Mouse (Mus musculus): ENCODE data around the gene Chst5.
"Not testable (repeated sequence)": the region's sequence is repeated elsewhere in the genome, so short reads cannot be mapped to it uniquely, and the experiment has no call there.

The Chst5 gene

DNA sequence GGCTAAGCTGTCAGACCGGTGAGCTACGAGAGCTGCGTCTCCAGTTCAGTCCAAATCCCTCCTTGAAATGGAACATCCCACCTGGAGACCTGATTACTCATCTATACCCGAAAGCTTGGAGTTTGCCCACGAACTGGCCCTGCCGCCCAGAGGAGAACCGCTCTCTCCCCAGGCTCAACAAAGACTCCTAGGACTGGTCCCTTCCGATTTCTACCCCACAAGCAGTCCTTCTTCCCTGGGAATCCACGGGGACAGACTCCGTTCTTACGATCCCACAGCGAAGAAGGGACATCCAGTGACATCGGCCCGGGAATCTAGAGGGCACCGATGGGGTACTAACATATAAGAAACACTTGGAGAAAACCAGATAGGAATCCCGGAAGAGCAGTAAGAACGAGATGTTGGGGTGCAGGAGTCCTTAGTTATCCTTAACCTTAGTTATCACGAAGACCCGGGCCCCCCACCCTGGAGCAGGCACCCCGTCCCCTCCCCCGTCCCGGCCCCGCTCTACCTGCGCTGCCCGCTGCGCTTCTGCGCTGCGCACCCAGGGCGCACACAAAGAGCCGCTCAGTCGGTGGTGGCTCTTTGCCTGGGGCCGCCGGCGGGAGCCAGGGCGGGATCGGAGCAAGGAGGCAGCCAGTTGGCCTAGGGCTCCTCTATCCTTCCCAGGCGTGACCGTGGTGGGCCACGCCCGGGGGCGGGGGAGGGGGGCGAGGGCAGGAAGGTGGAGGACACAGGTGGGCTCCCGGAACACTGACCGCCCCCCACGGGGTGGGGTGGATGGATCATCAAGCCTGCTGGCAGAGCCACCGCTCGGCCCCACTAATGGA, at the start of gene Chst5:
TSS of gene Chst5 (minus strand) at position 827 of the 830 bp plus-strand sequence.
- DNase-seq (ENCODE audit: low spot score) = no peak

DNA sequence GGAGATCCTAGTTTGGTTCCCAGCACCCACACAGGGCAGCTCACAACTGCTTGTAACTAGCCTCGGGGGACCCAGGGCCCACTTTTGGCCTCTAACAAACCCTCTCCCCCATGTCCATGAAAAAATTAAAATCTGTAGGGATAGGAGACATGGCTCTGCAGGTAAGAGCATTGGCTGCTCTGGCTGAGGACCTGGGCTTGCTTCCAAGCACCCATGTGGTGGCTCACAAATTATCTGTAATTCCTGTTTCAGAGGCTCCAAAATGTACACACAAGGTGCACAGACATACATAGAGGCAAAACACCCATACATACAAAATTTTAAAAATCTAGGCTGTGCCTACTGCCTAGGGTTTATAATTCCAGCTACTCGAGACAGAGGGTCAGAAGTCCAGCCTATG, 47.0 kb upstream of the Chst5 start:
- DNase-seq (ENCODE audit: low spot score) = no peak

- DNase-seq (ENCODE audit: low spot score) = no peak
Measured at GRCm38 (mm10) chr8:111955879-111956278, 45.6 kb upstream of the Chst5 start.

- DNase-seq (ENCODE audit: low spot score) = no peak
Measured at GRCm38 (mm10) chr8:111954844-111955594, 44.8 kb upstream of the Chst5 start.

DNA sequence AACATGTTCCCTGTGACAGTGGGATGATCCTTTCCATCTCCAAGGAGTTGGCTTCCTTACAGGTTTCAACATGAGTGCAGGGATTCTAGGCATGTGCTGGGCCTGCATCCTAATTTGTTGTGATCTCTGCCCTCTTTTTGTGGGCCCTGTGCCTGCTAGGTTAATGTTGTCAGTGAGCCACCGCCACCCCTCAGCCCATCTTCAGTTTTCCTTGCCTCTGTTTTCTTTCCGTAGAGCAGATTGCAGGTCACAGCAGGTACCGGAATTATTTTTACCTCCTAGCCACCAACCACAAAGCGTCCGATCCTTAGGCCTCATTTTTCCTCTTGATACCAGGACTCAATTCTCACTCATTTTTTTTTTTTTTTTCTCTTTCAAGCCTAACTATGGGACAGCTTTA, 41.7 kb upstream of the Chst5 start:
- no peak for DNase-seq (ENCODE audit: low spot score)

DNA sequence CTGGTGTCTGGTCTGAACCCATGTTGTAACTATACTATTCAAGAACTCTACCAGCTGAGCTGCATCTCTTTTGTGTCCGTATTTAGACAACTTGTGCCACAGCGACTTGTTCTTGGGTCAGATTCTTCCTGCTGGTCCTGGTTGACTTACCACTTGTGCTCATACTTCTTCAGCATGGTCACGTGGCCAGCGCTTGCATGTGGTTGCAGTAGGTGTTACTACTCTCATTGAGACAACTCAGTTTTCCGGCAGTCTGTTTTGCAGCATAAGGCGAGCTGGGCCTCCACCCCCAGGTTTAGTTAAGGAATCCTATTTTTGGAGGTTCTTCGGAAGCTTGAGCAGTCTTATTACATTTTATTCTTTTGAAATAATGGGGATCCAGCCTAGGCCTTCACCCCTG, 41.1 kb upstream of the Chst5 start:
- no peak for DNase-seq (ENCODE audit: low spot score)

DNA sequence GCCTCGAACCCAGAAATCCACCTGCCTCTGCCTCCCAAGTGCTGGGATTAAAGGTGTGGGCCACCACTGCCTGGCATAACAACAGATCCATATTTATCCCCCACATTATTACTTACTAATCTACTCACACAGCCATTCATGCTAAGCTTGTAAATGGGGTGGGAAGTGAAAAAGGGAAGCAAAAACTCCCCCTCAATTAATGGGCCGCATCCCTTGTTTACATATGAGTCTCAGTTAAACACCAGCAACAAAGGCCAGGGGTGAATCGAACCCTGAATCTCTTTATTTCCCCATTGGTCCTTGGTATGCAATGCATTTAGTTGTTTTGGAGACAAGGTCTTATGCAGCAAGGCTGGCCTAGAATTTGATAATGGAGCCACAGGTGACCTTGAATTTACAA, 40.6 kb upstream of the Chst5 start:
- no peak for DNase-seq (ENCODE audit: low spot score)

DNA sequence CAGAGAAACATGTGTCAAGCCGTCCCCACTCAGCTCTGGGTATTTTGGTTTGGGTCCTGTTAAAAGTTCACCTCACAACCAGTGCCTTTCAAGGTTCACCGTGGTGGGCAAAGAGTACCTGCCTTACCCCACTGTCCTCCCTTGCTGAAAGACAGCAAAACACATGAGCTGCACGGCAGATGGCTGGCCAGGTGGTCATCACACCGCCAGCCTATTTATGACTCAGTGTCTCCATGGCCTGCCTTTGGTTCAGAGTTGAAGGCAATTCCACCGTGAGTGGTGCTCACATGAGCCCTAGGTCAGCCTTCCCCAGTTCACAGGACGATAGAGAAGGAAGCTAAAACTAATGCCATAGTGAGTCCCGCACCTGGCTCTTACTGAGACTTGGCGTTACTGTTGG, 37.7 kb upstream of the Chst5 start:
- no peak for DNase-seq (ENCODE audit: low spot score)

DNA sequence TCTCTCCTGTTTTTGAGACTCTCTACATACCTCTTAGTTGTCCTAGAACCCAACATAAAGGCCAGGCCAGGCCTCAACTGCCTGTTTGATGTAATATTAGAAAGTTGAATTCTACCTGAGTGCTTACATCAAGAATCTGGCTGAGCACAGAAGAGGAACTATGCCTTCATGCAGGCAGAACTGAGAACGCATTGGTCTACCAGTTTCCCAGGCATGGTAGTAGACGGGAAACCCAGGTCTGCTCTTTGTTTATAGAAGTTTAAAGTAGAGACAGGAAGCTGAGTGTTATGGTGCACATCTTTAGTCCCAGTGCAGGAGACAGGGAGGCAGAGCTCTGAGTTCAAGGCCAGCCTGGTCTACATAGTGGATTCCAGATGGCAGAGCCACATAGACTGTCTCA, 36.9 kb upstream of the Chst5 start:
- no peak for DNase-seq (ENCODE audit: low spot score)

GRCm38 (mm10) chr8:111943544-111943943, 33.3 kb upstream of the Chst5 start:
- no peak for DNase-seq (ENCODE audit: low spot score)

DNA sequence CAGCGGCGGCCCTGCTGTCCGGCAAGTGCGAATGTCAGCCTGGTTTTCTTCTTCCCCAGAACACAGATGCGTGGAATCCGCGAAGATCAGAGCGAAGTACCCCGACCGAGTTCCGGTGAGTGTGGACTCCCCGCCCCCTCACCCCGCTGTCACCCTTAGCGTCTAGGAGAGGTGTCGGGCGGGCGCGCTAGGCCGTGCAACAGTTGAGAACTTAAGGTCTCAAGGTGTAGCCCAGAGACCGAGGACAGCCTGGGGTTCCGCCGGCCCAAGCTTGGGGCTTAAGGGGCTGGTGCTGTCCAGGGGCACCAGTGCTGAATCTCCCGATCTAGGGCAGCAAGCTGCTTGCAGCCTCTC, 30.8 kb upstream of the Chst5 start:
- peak; percentile 48 for DNase-seq (ENCODE audit: low spot score)

DNA sequence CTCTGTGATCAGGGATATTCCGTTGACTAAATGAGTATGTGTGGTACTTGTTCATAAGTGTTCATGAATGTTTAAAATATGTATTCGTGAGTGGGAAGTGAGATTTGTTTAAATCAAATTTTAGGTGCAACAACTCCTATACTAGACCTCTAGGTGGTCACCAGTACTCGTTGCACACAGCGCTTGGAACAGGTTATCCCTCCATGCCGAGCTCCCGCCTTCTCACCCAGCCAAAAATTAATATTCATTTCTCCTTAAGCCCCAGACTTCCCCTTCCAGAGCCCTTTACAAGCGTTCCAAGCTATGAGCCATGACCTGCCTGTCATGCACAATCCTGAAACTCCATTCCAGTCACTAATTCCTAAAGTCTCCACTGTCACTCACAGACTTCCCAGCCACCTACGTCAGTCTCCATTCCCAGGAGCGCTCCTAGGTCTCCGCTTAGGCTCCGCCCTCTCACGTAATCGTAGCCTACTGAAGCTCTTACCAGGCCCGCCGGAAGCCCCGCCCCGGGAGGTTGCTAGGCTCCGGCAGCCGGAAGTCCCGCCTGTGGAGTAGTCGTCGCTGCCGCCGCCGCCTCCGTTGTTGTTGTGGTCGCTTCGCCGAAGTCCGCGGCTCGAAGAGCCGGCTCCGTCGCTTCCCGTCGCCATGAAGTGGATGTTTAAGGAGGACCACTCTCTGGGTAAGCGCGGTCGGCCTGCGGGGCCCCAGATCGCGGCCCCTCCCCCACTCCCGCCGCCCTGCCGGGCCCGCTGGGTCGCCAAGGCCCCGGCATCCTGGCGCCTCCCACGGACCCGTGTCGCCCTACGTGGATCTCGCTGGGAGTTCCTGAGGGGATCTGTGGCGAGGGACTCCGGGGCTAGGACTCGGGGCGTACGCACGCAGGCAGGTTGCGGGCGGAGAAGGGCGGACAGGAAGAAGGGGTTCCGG, 30.2 kb upstream of the Chst5 start, which contains the start of gene Gabarapl2:
TSS of gene Gabarapl2 (plus strand) at position 533 of the 930 bp plus-strand sequence.
- DNase-seq (ENCODE audit: low spot score) = peak; percentile 93

GRCm38 (mm10) chr8:111939516-111940142, 29.4 kb upstream of the Chst5 start:
- peak; percentile 70 for DNase-seq (ENCODE audit: low spot score)

- not testable (repeated sequence) for DNase-seq (ENCODE audit: low spot score)
Measured at GRCm38 (mm10) chr8:111938076-111938985, 28.1 kb upstream of the Chst5 start.

DNA sequence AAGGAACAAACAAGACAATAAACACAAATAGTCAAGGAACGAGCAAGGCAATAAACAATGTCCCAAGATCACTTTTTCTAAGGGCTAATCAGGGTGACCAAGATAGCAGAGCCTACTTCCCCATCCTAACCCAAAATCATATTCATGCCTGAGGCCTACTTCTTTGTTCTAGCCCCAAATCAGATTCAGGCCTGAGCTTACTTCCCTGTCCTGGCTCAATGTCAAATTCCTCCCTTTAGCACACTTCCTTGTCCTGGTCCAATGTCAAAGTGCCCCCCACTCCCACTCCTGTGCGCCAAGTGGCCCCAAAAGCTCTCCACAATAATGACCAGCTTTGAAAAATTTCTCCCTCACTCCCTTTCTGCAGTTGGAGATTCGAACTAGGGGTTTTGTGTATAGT, 26.9 kb upstream of the Chst5 start:
- DNase-seq (ENCODE audit: low spot score) = no peak

- no peak for DNase-seq (ENCODE audit: low spot score)
Measured at GRCm38 (mm10) chr8:111934201-111934600, 24.0 kb upstream of the Chst5 start.

DNA sequence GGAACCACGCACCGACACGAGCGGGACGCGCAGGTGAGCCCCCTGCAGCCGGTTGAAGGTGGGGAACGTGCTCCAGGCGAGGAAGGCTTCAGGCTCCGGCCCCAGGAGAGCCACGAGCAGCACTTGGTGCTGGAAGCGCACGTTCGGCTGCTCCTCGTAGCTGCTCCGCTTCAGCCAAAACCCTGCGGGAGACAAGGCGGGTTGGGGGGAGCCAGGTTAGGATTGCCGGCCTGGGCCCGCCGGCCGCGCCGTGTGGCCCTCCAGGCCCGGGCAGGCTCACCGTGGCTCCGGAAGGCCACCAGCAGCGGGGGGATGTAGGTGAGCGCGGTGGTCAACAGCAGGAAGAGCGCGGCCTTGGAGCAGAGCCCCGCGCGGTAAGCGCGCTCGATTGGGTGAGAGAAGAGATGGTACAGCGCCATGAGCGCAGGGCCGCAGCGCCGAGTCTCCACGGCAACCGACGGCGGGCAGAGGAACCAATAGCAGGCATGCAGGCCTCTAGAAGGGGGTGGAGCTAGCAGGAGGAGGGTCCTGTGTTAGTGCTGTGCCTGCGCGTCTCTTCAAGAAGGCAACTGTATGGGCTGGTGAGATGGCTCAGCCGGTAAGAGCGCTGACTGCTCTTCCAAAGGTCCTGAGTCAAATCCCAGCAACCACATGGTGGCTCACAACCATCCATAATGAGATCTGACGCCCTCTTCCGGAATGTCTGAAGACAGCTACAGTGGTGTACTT, 23.3 kb upstream of the Chst5 start, which contains the start of gene Tmem231:
TSS of gene Tmem231 (minus strand) at position 534 of the 729 bp plus-strand sequence.
- DNase-seq (ENCODE audit: low spot score) = peak; percentile 84

GRCm38 (mm10) chr8:111932580-111933336, 22.5 kb upstream of the Chst5 start:
- peak; percentile 71 for DNase-seq (ENCODE audit: low spot score)

DNA sequence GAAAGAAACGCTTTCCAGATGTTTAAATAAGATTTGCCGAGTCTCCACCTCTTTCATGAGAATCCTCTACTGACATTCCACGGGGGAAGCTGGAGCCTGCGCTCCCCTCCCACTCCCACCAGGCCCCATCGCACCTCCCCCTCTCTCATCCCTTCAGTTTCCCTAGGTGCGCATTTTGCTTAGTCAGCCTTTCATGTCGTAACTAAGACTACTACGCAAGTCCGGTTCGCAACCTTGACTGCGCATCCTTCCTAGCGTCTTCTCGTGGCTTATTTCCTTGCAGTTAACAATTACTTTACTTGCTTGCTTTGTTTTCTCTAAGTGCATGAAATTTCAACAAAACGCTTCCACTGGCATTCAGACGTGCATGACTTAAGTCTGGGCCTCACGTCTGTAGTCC, 21.5 kb upstream of the Chst5 start:
- no peak for DNase-seq (ENCODE audit: low spot score)

All from spleen, adult 12 weeks (tissue).